Mouse (Mus musculus): ENCODE measurements around the gene Gm10721. TPM values are rescaled to one million over a fixed set of nuclear protein-coding genes. Genes with fewer than 3 reads are reported as not detected.
"Not testable (repeated sequence)": the region's sequence is repeated elsewhere in the genome, so short reads cannot be mapped to it uniquely, and the experiment has no call there.

Gm10721 gene
- polyA plus RNA-seq (2012; rRNA removed) = not detected in 2 replicates

DNA sequence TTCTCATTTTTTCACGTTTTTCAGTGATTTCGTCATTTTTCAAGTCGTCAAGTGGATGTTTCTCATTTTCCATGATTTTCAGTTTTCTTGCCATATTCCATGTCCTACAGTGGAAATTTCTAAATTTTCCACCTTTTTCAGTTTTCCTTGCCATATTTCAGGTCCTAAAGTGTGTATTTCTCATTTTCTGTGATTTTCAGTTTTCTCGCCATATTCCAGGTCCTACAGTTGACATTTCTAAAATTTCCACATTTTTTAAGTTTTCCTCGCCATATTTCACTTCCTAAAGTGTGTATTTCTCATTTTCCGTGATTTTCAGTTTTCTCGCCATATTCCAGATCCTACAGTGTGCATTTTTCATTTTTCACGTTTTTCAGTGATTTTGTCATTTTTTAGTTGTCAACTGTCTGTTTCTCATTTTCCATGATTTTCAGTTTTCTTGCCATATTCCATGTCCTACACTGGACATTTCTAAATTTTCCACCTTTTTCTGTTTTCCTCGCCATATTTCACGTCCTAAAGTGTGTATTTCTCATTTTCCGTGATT lies at the start of gene Gm10721:
TSS of gene Gm10721 (plus strand) at position 408 of the 547 bp plus-strand sequence.
- H3K4me3 ChIP-seq (ENCODE audit: control insufficient read depth, insufficient read depth, low read length); DNase-seq; H3K4me1 ChIP-seq (replicated peaks; ENCODE audit: control insufficient read depth, insufficient read depth, low read length); H3K36me3 ChIP-seq (ENCODE audit: control insufficient read depth, insufficient read depth, low read length); H3K27me3 ChIP-seq (ENCODE audit: control insufficient read depth, insufficient read depth, low read length); H3K27ac ChIP-seq (ENCODE audit: control insufficient read depth, insufficient read depth, low read length): not testable (repeated sequence)
- no CpG with 5 or more reads among the region's 11 CpGs for WGBS

GRCm38 (mm10) chr9:3000445-3000972 lies 12.4 kb upstream of the Gm10721 start, which contains the start of gene Gm10722:
TSS of gene Gm10722 (plus strand) at chr9:3000922.
- not testable (repeated sequence) for H3K4me1 ChIP-seq (replicated peaks; ENCODE audit: control insufficient read depth, insufficient read depth, low read length); H3K4me3 ChIP-seq (ENCODE audit: control insufficient read depth, insufficient read depth, low read length); H3K27ac ChIP-seq (ENCODE audit: control insufficient read depth, insufficient read depth, low read length); H3K27me3 ChIP-seq (ENCODE audit: control insufficient read depth, insufficient read depth, low read length); H3K36me3 ChIP-seq (ENCODE audit: control insufficient read depth, insufficient read depth, low read length); DNase-seq
- WGBS = 76% methylated on average over 12 of the region's 12 CpGs

DNA sequence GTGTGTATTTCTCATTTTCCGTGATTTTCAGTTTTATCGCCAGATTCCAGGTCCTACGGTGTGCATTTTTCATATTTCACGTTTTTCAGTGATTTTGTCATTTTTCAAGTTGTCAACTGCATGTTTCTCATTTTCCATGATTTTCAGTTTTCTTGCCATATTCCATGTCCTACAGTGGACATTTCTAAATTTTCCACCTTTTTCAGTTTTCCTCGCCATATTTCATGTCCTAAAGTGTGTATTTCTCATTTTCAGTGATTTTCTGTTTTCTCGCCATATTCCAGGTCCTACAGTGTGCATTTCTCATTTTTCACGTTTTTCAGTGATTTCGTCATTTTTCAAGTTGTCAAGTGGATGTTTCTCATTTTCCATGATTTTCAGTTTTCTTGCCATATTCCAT lies 11.9 kb upstream of the Gm10721 start:
- not testable (repeated sequence) for H3K27ac ChIP-seq (ENCODE audit: control insufficient read depth, insufficient read depth, low read length); H3K4me1 ChIP-seq (replicated peaks; ENCODE audit: control insufficient read depth, insufficient read depth, low read length); H3K4me3 ChIP-seq (ENCODE audit: control insufficient read depth, insufficient read depth, low read length); H3K36me3 ChIP-seq (ENCODE audit: control insufficient read depth, insufficient read depth, low read length); H3K27me3 ChIP-seq (ENCODE audit: control insufficient read depth, insufficient read depth, low read length)
- DNase-seq = peak; percentile 5
- 69% methylated on average over 8 of the region's 8 CpGs for WGBS

- not testable (repeated sequence) for H3K4me1 ChIP-seq (replicated peaks; ENCODE audit: control insufficient read depth, insufficient read depth, low read length); H3K36me3 ChIP-seq (ENCODE audit: control insufficient read depth, insufficient read depth, low read length); H3K4me3 ChIP-seq (ENCODE audit: control insufficient read depth, insufficient read depth, low read length); H3K27me3 ChIP-seq (ENCODE audit: control insufficient read depth, insufficient read depth, low read length); H3K27ac ChIP-seq (ENCODE audit: control insufficient read depth, insufficient read depth, low read length)
- 71% methylated on average over 9 of the region's 11 CpGs for WGBS
- peak; percentile 98 for DNase-seq
Observed at GRCm38 (mm10) chr9:3001948-3002659, 10.8 kb upstream of the Gm10721 start.

DNA sequence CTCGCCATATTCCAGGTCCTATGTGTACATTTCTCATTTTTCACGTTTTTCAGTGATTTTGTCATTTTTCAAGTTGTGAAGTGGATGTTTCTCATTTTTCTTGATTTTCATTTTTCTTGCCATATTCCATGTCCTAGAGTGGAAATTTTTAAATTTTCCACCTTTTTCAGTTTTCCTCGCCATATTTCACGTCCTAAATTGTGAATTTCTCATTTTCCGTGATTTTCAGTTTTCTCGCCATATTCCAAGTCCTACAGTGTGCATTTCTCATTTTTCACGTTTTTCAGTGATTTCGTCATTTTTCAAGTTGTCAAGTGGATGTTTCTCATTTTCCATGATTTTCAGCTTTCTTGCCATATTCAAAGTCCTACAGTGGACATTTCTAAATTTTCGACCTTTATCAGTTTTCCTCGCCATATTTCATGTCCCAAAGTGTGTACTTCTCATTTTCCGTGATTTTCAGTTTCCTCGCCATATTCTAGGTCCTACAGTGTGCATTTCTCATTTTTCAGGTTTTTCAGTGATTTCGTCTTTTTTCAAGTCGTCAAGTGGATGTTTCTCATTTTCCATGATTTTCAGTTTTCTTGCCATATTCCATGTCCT lies 10.0 kb upstream of the Gm10721 start, which contains the start of gene Gm11168:
TSS of gene Gm11168 (plus strand) at position 553 of the 603 bp plus-strand sequence.
- DNase-seq; H3K36me3 ChIP-seq (ENCODE audit: control insufficient read depth, insufficient read depth, low read length); H3K27ac ChIP-seq (ENCODE audit: control insufficient read depth, insufficient read depth, low read length); H3K4me3 ChIP-seq (ENCODE audit: control insufficient read depth, insufficient read depth, low read length); H3K27me3 ChIP-seq (ENCODE audit: control insufficient read depth, insufficient read depth, low read length); H3K4me1 ChIP-seq (replicated peaks; ENCODE audit: control insufficient read depth, insufficient read depth, low read length): not testable (repeated sequence)
- WGBS = 77% methylated on average over 6 of the region's 14 CpGs

- WGBS = 83% methylated on average over 1 of the region's 5 CpGs
- H3K4me1 ChIP-seq (replicated peaks; ENCODE audit: control insufficient read depth, insufficient read depth, low read length); H3K27ac ChIP-seq (ENCODE audit: control insufficient read depth, insufficient read depth, low read length); H3K27me3 ChIP-seq (ENCODE audit: control insufficient read depth, insufficient read depth, low read length); H3K36me3 ChIP-seq (ENCODE audit: control insufficient read depth, insufficient read depth, low read length); H3K4me3 ChIP-seq (ENCODE audit: control insufficient read depth, insufficient read depth, low read length); DNase-seq: not testable (repeated sequence)
Observed at GRCm38 (mm10) chr9:3006179-3006578, 6.8 kb upstream of the Gm10721 start.

GRCm38 (mm10) chr9:3006636-3007035 lies 6.3 kb upstream of the Gm10721 start:
- H3K36me3 ChIP-seq (ENCODE audit: control insufficient read depth, insufficient read depth, low read length); H3K27me3 ChIP-seq (ENCODE audit: control insufficient read depth, insufficient read depth, low read length); H3K4me1 ChIP-seq (replicated peaks; ENCODE audit: control insufficient read depth, insufficient read depth, low read length); H3K4me3 ChIP-seq (ENCODE audit: control insufficient read depth, insufficient read depth, low read length); H3K27ac ChIP-seq (ENCODE audit: control insufficient read depth, insufficient read depth, low read length): not testable (repeated sequence)
- DNase-seq = peak; percentile 83
- WGBS = 78% methylated on average over 8 of the region's 8 CpGs

DNA sequence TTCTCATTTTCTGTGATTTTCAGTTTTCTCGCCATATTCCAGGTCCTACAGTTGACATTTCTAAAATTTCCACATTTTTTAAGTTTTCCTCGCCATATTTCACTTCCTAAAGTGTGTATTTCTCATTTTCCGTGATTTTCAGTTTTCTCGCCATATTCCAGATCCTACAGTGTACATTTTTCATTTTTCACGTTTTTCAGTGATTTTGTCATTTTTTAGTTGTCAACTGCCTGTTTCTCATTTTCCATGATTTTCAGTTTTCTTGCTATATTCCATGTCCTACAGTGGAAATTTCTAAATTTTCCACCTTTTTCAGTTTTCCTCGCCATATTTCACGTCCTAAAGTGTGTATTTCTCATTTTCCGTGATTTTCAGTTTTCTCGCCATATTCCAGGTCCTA lies 5.7 kb upstream of the Gm10721 start:
- not testable (repeated sequence) for H3K27ac ChIP-seq (ENCODE audit: control insufficient read depth, insufficient read depth, low read length); H3K4me3 ChIP-seq (ENCODE audit: control insufficient read depth, insufficient read depth, low read length); H3K4me1 ChIP-seq (replicated peaks; ENCODE audit: control insufficient read depth, insufficient read depth, low read length); H3K36me3 ChIP-seq (ENCODE audit: control insufficient read depth, insufficient read depth, low read length); H3K27me3 ChIP-seq (ENCODE audit: control insufficient read depth, insufficient read depth, low read length); DNase-seq
- WGBS = 80% methylated on average over 8 of the region's 9 CpGs

DNA sequence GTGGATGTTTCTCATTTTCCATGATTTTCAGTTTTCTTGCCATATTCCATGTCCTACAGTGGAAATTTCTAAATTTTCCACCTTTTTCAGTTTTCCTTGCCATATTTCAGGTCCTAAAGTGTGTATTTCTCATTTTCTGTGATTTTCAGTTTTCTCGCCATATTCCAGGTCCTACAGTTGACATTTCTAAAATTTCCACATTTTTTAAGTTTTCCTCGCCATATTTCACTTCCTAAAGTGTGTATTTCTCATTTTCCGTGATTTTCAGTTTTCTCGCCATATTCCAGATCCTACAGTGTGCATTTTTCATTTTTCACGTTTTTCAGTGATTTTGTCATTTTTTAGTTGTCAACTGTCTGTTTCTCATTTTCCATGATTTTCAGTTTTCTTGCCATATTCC lies 3.6 kb upstream of the Gm10721 start:
- not testable (repeated sequence) for H3K4me3 ChIP-seq (ENCODE audit: control insufficient read depth, insufficient read depth, low read length); H3K36me3 ChIP-seq (ENCODE audit: control insufficient read depth, insufficient read depth, low read length); H3K27ac ChIP-seq (ENCODE audit: control insufficient read depth, insufficient read depth, low read length); DNase-seq; H3K27me3 ChIP-seq (ENCODE audit: control insufficient read depth, insufficient read depth, low read length); H3K4me1 ChIP-seq (replicated peaks; ENCODE audit: control insufficient read depth, insufficient read depth, low read length)
- WGBS = no CpG with 5 or more reads among the region's 5 CpGs

- not testable (repeated sequence) for H3K4me1 ChIP-seq (replicated peaks; ENCODE audit: control insufficient read depth, insufficient read depth, low read length); DNase-seq; H3K27ac ChIP-seq (ENCODE audit: control insufficient read depth, insufficient read depth, low read length); H3K36me3 ChIP-seq (ENCODE audit: control insufficient read depth, insufficient read depth, low read length); H3K27me3 ChIP-seq (ENCODE audit: control insufficient read depth, insufficient read depth, low read length); H3K4me3 ChIP-seq (ENCODE audit: control insufficient read depth, insufficient read depth, low read length)
- 84% methylated on average over 3 of the region's 7 CpGs for WGBS
Observed at GRCm38 (mm10) chr9:3012054-3012621, 802 bp upstream of the Gm10721 start.
